Mouse (Mus musculus): Measurements from ENCODE around the gene Rbm43.

DNA sequence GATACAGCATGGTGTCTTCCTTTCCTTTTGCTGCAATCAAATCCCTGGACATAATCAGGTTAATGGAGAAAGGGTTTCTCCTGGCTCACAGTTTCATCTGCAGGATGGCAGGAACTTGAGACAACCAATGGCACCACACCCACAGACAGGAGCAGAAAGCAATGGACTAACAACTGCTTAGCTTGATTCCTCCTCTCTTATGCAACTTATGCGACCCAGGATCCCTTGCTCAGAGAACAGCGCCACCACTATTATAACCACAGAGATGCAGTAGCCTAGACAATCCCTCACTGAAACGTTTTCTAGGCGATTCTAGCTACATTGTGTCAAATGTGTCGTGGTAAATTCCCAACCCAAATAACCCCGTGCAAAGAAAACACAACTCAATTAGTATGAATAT is 2.0 kb upstream of the Rbm43 start:
- TF ChIP-seq POLR2A (IDR thresholded peaks at IDR 0.05; ENCODE audit: insufficient read length, low read depth), result no peak
- no peak for TF ChIP-seq SRF (IDR thresholded peaks at IDR 0.05; ENCODE audit: control insufficient read depth, insufficient read length, low read depth)
- no peak for TF ChIP-seq POLR2AphosphoS2 (IDR thresholded peaks at IDR 0.05; ENCODE audit: insufficient read length, low read depth)
- TF ChIP-seq MAX (IDR thresholded peaks at IDR 0.05; ENCODE audit: low read depth), result no peak
- no peak for TF ChIP-seq USF1 (IDR thresholded peaks at IDR 0.05; ENCODE audit: low read depth)
- no peak for TF ChIP-seq TCF12 (IDR thresholded peaks at IDR 0.05; ENCODE audit: insufficient read depth, poor library complexity, severe bottlenecking)
- no peak for TF ChIP-seq E2F4 (IDR thresholded peaks at IDR 0.05; ENCODE audit: insufficient read depth)
- no peak for TF ChIP-seq REST (IDR thresholded peaks at IDR 0.05; ENCODE audit: insufficient read depth, insufficient read length)
- TF ChIP-seq MYOG (IDR thresholded peaks at IDR 0.05; ENCODE audit: control insufficient read depth in 1 of 3, insufficient read depth in 1 of 3, insufficient read length in 2 of 3, low read depth in 2 of 3), result no peak
- no peak for TF ChIP-seq MYOD1 (IDR thresholded peaks at IDR 0.05; ENCODE audit: control insufficient read depth in 1 of 3, insufficient read length in 2 of 3, low read depth in 2 of 3)
